Mouse (Mus musculus) thymus, postnatal 25 days (tissue): Measurements from ENCODE around the gene Nisch.

Source experiments
- DNase-seq: peaks from one replicate; pipeline ENCODE4 v3.0.0; 2022

The Nisch gene

GRCm38 (mm10) chr14:31189348-31189747 lies 27.4 kb downstream of the Nisch start:
- no peak for DNase-seq

DNA sequence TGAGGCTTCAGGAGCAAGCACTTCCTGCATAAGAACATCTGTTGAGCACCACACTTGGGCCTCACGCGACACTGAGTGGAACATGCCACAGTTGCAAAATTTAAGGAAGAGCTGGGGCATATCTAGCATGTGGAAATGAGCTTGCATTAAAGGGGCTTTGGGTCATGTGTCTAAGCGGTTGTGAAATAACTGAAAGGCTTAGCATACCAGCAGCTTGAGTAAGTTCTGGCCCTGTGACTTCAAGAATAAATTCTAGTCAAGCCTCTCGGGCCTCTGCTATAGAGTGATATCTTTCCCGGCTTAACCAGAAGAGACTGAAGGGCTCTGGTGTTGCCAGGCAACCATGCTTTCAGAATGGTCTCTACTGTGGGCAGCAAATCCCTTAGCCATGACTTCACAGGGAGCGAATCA lies 28.0 kb downstream of the Nisch start:
- DNase-seq: no peak

- DNase-seq: no peak
Measured at GRCm38 (mm10) chr14:31186656-31187055, 30.1 kb downstream of the Nisch start.

DNA sequence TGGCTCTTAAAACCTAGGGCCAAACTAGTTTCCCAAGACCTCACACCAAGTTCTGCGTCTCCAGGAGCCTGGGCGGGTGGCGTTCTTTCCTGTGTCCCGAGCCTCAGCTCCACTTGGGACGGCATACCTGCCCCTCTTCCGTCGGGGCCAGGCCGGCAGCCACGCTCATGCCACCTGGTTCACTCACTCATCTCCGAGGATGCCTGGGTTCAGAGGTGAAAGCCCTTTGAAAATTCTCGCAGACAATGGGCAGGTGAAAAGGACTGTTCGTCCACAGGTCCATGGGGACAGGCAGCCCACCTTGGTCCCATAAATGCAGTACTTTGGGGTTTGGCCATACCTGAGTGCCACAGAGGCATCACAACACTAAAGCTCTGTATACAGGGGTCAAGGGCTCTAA lies 32.6 kb downstream of the Nisch start:
- no peak for DNase-seq

DNA sequence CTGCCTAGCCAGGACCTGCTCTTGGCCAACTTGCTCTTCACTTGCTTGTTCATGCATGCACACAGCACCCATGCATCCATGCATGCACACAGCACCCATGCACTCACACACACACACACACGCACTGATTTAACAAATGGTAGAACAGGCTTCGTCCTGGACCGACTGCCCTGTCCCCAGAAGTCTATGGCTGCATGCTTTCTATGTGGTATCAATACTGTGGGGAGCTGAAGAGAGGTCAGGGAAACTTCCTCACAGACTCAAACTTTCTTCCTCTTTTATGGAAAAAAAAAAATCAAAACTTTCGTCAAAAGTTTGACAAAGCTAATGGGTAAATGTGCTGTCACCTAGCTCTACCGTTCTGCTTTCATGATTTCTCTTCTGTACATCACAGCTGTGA lies 33.2 kb downstream of the Nisch start:
- no peak for DNase-seq

DNA sequence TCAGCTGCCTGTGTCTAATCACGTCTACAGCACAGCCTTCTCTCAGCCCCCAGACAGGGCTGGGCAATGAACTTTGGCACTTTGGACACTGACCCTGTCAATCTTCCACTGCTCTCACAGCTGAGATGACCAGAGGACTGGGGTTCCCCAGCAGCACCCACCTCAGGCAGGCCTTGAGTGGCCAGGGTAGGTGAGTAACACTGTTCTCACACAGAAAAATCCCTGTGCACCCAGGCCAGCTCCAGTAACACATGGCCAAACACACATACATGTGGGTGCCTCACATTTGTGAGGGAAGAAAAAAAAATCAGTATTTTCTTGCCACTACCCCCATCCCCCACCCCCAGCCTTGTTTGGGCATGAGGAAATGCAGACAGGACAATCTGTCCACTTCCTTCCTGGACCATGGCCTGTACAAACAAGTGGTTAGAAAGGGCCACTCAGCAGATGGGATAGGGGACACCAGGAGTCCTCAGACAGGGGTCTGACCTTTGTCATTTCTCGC lies 33.9 kb downstream of the Nisch start:
- no peak for DNase-seq

DNA sequence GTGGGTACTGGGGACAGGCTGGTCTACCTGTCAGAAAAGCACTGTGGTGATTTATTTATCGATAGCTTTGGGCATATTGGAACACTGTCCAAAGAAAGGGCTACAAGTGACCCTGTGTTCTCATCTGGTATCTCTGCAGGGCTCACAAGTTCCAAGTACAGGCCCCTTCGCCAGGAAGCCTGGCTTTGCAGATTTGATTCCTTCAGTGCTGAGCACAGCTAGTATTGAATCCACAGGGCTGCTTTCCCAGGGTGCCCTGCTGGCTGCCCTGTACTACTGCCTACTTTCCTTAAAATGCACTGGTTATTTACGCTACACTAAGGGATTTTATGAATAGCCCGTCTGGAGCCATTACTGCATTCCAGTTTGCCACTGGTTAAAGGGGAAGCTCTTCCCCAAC lies 35.2 kb downstream of the Nisch start:
- DNase-seq: no peak

GRCm38 (mm10) chr14:31179677-31180365 lies 36.9 kb downstream of the Nisch start:
- no peak for DNase-seq

- DNase-seq: no peak
Measured at GRCm38 (mm10) chr14:31177715-31178114, 39.0 kb downstream of the Nisch start.

DNA sequence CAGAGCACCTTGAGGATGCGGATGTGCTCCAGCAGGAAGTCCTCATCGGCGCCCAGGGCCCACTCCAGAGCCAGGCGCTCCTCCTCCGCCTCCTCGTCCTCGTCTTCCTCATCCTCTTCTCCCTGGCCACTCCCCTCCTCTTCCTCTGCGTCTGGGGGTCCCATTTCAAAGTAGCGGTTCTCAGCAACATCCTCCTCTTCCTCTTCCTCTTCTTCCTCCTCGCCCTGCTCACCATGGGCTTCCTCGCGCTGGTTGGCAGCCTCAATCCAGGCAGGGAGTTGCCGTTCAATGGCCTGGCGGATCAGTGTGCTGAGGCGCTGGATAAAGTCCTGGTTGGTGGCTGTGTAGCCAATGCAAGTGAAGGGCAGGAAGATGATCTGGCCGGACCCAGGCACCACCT lies 39.5 kb downstream of the Nisch start:
- DNase-seq: no peak

DNA sequence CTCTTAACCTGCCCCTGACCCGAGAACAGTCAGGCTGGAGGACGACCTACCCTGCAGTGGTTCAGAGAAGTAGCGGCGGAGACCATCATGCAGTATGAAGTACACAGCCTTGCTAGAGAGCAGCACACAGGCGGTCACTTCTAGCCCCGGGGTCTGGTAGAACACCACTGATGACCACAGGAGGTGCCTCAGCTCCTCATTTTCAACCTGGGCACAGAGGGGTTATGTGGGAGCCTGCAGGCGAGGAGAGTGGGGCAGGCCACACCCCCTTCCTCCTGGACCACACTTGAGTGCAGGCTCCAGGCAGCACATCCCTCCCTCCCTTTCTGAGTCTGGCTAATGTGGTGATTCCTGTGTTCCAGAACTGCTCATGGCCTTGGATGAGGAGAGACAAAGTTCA lies 43.2 kb downstream of the Nisch start:
- no peak for DNase-seq

DNA sequence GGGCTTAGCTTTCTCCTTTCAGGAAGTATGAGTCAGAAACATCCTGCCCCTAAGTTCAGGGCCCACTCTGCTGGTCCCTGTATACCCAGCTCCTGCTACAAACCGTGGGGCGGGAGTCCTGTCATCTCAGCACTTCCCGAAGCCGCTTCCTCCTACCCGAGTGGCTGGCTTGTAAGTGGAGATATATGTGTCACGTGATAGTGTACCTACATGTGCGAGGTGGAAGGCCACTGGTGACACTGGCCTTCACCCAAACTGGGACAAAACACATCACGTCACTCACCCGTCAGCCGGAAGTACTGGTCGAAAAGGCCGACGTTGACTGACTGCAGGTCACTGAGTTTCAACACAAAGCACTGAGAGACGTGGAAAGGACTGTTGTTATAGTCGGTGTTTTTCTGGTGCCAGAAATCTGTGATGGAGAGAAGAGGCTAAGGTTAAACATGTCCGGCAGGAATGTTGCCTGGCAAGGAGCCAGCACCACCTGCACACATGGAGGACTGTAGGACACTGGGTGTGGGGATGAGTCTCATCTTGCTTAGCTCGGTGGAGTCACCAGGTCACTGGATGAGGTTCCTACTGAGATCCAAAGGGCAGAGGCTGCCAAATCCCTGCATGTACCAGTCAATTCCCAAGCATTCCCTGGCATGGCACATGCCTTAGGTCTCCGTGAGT lies 43.8 kb downstream of the Nisch start:
- no peak for DNase-seq

- no peak for DNase-seq
Measured at GRCm38 (mm10) chr14:31171821-31172220, 44.9 kb downstream of the Nisch start.

- DNase-seq: no peak
Measured at GRCm38 (mm10) chr14:31171386-31171785, 45.4 kb downstream of the Nisch start.

DNA sequence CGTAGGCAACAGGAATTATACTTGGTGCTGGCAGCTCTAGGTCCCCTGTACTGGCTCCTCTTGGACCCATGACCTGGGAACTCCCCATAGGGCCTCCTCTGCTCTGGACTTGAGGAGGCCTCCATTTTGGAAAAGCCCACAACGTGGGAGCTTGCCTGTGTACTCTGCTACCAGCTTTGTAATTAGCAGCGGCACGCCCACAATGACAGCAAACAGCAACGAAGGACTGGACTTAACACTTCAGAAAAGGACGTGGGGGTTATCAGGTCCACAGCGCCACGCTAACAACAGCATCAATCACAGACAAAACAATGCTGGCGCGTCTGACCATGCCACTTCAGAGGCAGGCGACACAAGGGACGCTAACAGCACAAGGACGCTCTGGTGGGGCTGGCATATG lies 45.8 kb downstream of the Nisch start:
- DNase-seq: no peak

DNA sequence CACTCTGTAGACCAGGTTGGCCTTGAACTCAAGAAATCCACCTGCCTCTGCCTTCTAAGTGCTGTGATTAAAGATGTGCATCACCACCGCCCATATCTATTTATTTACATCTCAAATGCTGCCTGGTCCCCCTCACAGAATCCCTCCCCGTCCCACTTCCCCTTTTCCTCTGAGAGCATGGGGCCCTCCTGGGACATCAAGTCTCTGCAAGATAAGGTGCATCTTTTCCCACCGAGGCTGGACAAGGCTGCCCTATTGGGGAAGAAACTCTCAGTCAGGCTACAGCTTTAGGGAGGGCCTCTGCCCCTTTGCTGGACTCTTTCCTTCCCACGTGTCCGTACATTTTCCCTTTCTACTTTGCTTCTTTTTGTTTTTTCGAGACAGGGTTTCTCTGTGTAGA lies 47.2 kb downstream of the Nisch start:
- no peak for DNase-seq

DNA sequence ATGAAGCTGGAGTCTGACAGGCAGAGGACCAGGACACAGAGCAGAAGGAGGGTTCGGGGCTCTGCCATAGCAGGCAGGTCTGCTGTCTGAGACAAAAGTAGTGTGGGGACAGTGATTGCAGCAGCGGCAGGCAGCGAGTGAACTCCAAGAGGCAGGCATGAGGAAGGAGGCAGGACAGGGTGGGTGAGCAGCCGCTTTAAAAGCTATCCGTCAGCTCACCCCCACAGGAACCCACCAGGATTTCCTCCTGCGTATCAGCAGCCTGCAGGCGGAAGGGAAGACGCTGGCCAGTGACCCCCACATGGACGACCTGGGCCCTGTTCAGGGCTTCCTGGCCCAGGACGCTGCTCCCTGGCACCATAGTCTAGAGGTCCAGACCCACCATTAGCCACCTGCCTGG lies 48.3 kb downstream of the Nisch start, which contains the start of gene Stab1:
Gene Stab1 (minus strand): TSS at position 217 of the 400 bp plus-strand sequence.
- DNase-seq: no peak

GRCm38 (mm10) chr14:31166827-31167226 lies 49.9 kb downstream of the Nisch start:
- no peak for DNase-seq

- no peak for DNase-seq
Measured at GRCm38 (mm10) chr14:31165991-31166630, 50.6 kb downstream of the Nisch start.

DNA sequence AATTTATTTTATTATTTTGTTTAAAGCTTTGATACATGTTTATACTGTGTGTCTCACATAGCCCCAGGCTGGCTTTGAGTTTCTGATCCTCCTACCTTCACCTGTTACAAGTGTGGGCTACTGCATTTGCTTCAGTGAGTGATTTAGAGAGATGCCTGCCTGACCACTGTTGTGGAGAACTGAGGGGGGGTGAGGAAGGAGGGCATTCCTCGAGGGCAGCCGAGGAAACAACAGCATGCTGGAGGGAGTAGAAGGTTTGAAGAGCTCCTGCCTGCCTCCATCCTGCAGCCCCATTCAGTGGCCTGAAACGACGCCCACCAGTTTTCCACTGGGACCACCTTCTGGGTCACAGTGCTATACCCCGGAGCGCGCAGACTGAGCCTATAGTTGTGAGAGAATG lies 51.3 kb downstream of the Nisch start:
- DNase-seq: no peak

GRCm38 (mm10) chr14:31165010-31165409 lies 51.7 kb downstream of the Nisch start:
- no peak for DNase-seq

DNA sequence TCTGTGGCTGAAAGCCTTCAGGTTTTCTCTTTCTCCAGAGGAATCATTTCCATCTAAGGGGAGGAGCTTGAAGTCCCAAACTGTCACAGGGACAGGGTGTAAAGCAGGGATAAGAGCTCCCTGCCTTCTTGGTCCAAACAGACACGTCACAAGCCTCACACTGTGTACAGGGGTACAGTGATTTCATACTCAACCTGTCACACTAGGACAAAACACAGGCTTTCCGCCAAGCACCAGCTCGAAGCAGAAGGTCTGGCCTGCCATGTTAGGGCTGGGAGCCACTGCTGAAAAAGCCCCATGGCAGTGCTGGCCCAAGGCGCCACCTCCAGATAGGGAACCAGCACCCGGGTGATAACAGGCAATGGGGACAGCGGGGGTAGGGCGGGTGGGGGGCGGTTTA lies 52.7 kb downstream of the Nisch start:
- DNase-seq: no peak

DNA sequence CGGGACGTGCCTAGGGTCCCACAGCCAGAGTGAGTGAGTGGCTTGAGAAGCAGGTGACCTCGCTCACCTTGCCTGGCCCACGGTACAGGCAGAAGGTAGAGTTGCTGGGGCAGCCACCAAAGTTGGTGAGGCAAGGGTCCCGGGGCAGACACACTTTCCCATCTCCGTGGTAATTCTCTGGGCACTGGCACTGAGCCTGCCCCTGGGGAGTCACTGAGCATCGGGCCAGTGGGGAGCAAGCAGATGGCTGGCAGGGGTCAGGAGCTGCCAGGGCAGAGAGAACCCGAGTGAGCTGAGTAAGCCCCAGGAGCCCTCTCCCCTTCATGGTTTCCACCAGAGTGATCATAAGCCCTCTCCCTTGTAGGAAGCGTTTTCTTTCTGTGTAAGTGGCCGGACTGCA lies 55.1 kb downstream of the Nisch start:
- DNase-seq: no peak

DNA sequence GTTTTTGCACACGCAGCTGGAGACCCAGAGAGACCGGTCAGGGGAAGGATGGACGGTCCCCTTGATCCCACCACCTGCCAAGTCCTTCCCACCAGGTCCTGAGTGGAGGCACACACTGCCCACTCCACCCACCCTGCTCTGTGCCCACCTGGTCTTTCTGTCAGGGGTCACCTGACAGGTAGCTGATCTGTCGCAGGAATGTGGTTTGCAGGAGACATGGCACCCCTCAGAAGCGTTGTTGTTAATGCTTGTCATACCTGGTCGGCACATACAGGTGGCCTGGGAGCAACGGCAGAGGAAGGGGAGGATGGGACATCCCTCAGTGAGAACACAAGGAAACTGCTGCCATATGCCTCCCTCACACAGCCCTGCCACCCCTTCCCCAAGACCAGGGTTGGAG lies 55.6 kb downstream of the Nisch start:
- no peak for DNase-seq
